Mouse (Mus musculus) adrenal gland (tissue): ENCODE data around the gene Scgb2b15.
"Not testable (repeated sequence)": the region's sequence is repeated elsewhere in the genome, so short reads cannot be mapped to it uniquely, and the experiment has no call there.

Experiments
- intact Hi-C: fragments of 180-260 bp; cut with DNase I; formaldehyde crosslinking; loops from one replicate; pipeline ENCODE4 v1.15.1; 2025
- long read RNA-seq, 2 experiments: library from polyadenylated mRNA; unstranded; transcript quantifications; one replicate each; pipeline ENCODE4 v2.0.0; 2020; ENCODE audit warnings: borderline replicate concordance in 1 of 2; ENCODE audit not compliant: insufficient replicate concordance in 1 of 2

The Scgb2b15 gene
- long read RNA-seq, experiment 1 = 0 reads
- long read RNA-seq, experiment 2 = 0 reads

- intact Hi-C loops = not testable (repeated sequence)
These were observed at the start of gene Scgb2b15 for GRCm38 (mm10) chr7:32829562-32829961. Scgb2b15 (minus strand) TSS chr7:32829662.

GRCm38 (mm10) chr7:32836254-32836653, 6.8 kb upstream of the Scgb2b15 start, which contains the start of gene Scgb1b15:
Scgb1b15 (plus strand) TSS chr7:32836554.
- intact Hi-C loops = not testable (repeated sequence)
